Mouse (Mus musculus) right cerebral cortex, postnatal 4 days (tissue): ENCODE measurements around the gene Ywhah.

Source experiments
- DNase-seq: peaks from one replicate; pipeline ENCODE4 v3.0.0-alpha.2; 2022

Ywhah gene

GRCm38 (mm10) chr5:33018561-33019425, at the start of gene Ywhah:
Gene Ywhah, plus strand, starts transcription at chr5:33018816.
- peak; percentile 98 for DNase-seq

GRCm38 (mm10) chr5:32976541-32976940, 42.1 kb upstream of the Ywhah start:
- DNase-seq = no peak

DNA sequence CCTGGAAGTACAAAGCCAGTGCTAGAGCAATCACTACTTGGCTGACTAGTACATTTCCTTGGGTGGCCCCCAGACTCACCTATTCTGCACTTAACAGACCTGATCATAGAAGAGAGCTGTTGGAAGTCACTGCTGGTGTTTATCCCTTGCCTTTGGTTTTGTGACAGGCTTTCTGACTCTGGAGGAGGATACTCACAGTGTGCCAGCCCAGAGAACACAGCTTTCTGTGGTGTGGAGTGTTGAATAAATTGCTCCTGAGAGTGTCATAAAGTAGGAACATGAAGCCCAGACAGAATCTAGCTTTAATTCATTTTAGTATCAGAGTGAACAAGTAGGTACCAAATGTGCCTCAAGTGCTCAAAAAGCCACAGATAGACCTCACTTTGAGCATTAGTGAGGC, 41.4 kb upstream of the Ywhah start:
- no peak for DNase-seq

DNA sequence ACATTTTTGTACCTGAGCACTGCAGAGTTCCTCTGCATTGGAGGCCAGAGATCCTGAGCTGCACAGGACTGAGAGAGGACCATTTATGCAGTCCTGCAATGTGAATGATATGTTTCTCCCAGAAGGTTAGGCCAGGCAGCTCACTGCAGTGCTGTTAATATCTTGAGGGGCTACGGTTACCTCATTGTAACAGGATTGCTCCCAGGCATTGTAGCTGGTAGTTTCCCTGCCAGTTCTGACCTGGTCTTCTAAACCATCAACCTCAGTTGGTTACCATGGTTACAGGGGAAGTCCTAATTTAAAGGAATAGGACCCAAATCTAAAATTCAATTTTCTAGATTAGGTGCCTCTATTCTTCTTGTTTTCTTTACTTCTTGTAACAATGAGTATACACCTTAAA, 33.2 kb upstream of the Ywhah start:
- DNase-seq = no peak

DNA sequence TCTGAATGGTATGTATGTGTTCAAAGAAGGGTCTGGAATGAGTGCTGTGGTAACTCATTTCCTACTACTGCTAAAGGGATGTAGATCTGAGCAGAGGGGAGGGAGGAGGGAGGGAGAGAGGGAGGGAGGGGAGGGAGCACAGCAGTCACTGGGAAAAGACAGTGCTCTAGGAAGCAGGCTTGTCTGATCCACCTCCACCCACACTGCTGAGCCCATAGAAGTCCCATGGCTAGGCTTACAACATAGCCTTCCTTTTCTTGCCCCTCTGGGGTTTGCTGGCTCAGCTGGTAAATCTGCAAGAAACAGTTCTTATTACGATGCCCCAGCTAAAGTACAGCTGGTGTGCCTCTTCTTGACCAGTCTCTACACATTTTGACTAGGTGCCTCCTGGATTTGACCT, 30.7 kb upstream of the Ywhah start:
- no peak for DNase-seq

DNA sequence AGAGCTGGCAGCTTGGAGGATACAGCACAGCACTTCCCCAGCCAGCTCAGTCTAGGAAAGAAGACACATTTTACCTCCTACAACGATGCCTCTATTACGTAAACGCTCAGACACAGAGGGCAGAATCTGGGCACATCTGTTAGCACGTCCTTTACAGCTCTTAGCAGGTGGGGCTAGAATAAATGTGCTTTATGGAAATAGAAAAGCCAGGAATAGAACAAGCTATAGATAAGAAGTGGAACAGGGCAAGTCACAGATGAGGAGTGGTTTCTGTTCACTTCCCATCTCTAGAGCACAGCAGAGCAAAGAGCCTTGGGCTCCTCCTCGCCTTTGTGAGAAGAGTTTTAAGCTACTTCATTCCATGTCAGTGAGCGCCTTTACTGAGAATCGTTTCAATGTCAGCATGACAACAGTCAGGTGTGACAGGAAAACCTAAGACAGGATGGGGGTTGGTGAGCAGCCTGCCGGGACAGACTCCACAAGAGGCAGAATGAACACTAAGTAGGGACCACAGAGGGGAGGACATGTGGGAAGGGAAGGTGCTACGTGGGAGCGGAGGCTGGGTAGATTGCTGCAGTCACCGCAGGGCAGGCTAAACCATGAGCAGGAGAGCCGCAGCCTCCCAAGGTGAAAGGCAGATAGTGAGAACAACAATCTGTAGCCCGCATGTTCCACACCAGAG, 28.5 kb upstream of the Ywhah start:
- DNase-seq = no peak

GRCm38 (mm10) chr5:32991152-32991551, 27.5 kb upstream of the Ywhah start:
- no peak for DNase-seq

GRCm38 (mm10) chr5:32994471-32994870, 24.1 kb upstream of the Ywhah start:
- no peak for DNase-seq

DNA sequence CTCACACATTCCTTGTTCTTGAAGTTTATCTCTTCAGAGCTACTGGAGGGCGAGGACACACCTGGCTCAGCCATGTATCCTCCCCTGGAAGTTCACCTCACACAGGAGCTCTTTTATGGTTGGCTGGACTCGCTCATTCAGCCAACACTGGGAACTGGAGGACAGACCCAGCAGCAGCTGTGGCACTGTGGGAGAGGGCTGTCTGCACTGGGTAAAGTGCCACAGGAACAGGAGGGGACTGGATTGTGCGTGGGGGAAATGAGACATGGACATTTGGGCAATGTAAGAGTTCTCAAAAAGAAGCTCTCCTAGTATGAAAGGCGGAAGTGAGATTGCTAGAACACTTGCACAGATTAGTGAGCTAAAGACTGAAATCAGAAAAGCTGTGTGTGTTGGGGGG, 22.9 kb upstream of the Ywhah start:
- DNase-seq = no peak

GRCm38 (mm10) chr5:32996560-32996959, 22.1 kb upstream of the Ywhah start:
- no peak for DNase-seq

DNA sequence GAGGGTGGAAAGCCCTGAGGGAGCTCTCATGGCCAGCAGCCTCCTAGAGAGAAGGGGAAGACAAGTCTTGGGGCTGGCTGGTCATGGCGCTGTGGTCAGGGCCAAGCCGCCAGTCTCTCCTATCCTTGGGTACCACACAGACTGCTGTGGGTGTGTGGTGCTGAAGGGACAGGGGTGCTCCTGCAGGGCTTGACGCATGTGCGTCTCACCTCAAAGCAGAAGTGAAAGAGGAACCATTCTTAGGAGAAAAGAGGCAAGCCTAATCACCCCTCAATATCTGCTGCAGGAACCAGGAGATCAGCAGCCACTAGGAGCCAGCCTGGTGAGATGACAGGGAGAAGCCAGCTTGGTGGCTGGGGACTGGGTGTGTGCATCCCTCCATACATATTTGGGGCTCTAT, 20.9 kb upstream of the Ywhah start:
- DNase-seq = no peak

DNA sequence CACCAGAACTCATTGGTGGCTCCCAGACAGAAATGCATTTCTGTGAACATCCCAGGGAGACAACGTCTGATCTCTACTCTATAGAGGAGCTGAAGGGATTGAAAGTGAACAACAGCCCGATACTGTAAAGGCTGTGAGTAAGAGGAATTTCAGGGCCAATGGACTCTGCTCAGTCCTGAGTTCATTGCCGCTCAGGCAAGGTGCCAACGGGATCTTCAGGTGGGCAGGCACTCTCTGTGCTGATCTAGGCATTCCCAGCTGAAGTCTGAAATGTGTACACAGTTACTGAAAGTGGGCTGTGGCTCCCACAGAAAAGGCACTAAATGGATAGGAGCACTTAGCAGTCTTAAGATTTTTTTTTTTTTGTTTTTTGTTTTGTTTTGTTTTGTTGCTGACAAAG, 19.8 kb upstream of the Ywhah start:
- DNase-seq = no peak

GRCm38 (mm10) chr5:33001111-33001510, 17.5 kb upstream of the Ywhah start:
- DNase-seq = no peak

DNA sequence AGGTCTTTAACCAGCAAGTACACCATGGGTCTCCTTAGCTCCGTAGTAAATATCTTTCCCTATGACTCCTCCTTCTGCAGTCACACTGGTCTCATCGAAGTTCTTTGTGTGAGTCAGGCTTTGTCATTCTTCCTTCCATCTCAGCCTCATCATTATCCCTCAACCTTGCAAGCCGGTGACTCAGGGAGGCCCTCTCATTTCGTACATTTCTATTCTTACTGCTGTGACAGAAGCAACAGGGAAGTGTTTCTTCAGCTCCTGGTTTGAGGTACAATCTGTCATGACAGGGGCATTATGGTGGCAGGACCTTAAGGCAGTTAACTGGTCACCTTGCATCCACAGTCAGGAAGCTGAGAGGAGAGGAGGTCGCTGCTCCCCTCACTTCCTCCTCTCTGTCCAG, 15.8 kb upstream of the Ywhah start:
- no peak for DNase-seq

- DNase-seq = no peak
These were observed 15.1 kb upstream of the Ywhah start for GRCm38 (mm10) chr5:33003500-33003899.

DNA sequence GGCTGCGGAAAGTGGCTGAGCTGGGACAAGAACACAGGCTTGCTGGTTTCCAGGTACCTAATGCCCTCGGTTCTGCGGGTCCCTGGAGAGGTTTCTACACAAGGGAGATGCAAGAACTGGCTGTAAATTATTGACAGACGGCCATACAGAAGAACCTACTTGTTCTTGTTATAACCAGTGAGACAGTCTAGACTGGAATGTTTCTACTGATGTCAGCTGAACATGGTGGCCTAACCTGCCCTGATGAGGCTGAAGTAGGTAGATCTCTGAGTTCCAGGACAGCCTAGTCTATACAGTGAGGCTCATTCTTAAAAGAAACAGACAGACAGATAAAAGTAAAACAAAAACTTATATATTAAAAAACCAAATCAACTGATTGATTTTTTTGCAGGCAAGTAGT, 14.5 kb upstream of the Ywhah start:
- DNase-seq = no peak

GRCm38 (mm10) chr5:33005442-33006145, 13.0 kb upstream of the Ywhah start:
- no peak for DNase-seq

GRCm38 (mm10) chr5:33006670-33007069, 11.9 kb upstream of the Ywhah start:
- peak; percentile 37 for DNase-seq

DNA sequence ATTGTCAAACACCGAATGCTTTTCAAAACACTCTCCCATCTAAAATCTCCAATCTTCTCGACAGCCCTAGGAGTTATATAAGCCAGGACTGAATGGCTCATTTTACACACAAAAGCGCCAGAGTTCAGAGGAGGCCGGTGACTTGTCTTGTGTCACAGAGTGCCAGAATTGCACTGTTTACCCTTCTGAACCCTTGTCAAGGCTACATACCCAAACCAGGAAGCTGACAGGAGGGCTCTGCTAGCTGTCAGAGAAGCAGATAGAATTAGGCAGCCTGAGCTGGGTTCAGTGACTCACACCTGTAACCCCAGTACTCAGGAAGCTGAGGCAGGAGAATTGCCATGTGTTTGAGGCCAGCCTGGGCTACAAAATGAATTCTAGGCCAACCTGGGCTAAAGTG, 11.2 kb upstream of the Ywhah start:
- DNase-seq = no peak

DNA sequence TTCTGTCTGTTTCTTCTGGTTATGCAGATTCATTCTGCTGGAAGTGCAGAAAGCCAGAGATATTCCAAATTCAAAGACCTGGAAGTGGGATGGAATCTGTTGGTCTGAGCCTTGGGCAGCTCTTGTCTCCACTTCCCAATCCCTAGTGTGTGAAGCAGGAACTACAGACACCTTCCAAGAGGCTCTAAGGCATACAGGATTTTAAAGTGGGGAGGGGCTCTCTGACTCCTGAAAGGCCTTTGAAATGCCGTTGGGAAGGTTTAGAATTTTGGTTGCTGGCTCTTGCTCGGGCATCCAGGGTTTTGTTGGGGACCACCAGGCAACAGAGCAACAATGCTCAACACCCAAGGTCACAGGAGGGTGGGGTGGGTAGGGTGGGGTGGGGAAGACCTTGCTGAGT, 9.3 kb upstream of the Ywhah start:
- no peak for DNase-seq

GRCm38 (mm10) chr5:33009818-33010812, 8.5 kb upstream of the Ywhah start:
- no peak for DNase-seq
